Mouse (Mus musculus): ENCODE data around the gene Gbgt1.

GRCm38 (mm10) chr2:28539206-28539605 is 42.5 kb downstream of the Gbgt1 start:
- TF ChIP-seq SMC3 (IDR thresholded peaks at IDR 0.05; ENCODE audit: low read depth, low read length) (no peak), USF2 (IDR thresholded peaks at IDR 0.05; ENCODE audit: borderline replicate concordance in 1 of 2, insufficient read depth in 1 of 2, low read depth in 1 of 2, low read length in 2 of 2) (no peak), POLR2A (IDR thresholded peaks at IDR 0.05; ENCODE audit: control insufficient read depth in 1 of 2, insufficient read depth in 1 of 2, low read depth in 1 of 2, low read length in 2 of 2, poor library complexity in 1 of 2) (no peak), CTCF (IDR thresholded peaks at IDR 0.05 in 2 of 3, conservative IDR thresholded peaks at IDR 0.05 in 1 of 3; ENCODE audit: control insufficient read depth in 1 of 3, insufficient read depth in 1 of 3, low read depth in 2 of 3, low read length in 3 of 3, poor library complexity in 1 of 3, severe bottlenecking in 1 of 3) (no peak)

Data from MEL (cell line).